Comparison of ENCODE assay signal across 8 mouse cellular contexts in the genomic region with DNA sequence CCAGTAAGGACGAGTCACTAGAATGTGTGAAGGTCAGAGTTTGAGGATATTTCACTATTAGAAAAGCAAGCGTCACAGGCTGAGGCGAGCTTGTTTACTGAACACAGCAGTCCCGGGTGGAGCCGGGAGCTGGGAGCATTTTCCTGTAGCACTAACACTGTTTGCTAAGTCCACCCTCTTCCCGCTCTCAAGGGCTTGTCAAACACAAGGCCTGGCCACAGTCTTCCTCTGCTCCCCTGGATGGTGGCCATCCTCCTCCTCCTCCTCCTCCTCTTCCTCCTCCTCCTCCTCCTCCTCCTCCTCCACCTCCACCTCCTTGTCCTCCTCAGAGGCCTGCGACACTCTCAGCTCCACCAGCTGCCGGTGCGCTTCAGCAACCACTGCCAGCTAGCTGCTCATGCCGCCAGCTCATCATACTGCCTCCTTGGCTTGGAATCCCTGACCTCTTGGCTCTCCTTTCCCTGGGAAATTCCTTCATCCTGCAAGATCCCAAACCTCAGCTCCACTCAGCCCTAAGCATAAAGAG. TPM values are rescaled to one million over a fixed set of nuclear protein-coding genes. Genes with fewer than 3 reads are reported as not detected.
A peak's percentile ranks its signal among the peaks of the same experiment; 100 is the strongest.
DNase-seq lines count a peak whose midpoint lies in the region; ATAC-seq and TF ChIP-seq lines count a peak whose summit lies in the region.

No protein-coding gene starts in this region.

- no peak overlapping the region for H3K4me3 ChIP-seq in lung, embryonic 14.5 days (ENCODE audit: low read depth, low read length)

- H3K4me1 ChIP-seq in lung, embryonic 14.5 days (ENCODE audit: insufficient read depth), result peaks cover 13% of the 10 kb centered on the region

- H3K36me3 ChIP-seq in lung, embryonic 14.5 days (ENCODE audit: insufficient read depth), result no peaks in the 10 kb centered on the region

- no peaks in the 10 kb centered on the region for H3K9me3 ChIP-seq in lung, embryonic 14.5 days (ENCODE audit: low read depth, low read length)

- WGBS in lung, embryonic 14.5 days, result 17% methylated on average over 9 of the region's 10 CpGs

- TF ChIP-seq CTCF in lung, embryonic 14.5 days (IDR thresholded peaks at IDR 0.05; ENCODE audit: low read depth), result no peak

- DNase-seq in embryo, embryonic 10 days (ENCODE audit: low spot score), result peak; percentile 27
- no peak for DNase-seq in embryo, embryonic 9.5 days (ENCODE audit: extremely low spot score)
- peak; percentile 30 to 35 for DNase-seq in adrenal gland, adult 18-20 months (ENCODE audit: low spot score in 2 of 2)
- peak; percentile 22 to 25 for DNase-seq in gastrocnemius, postnatal 4 days (ENCODE audit: low spot score in 2 of 2)
- DNase-seq in kidney, adult 11 months, result peak; percentile 42
- DNase-seq in lung, embryonic 14.5 days, result peak; percentile 67
- DNase-seq in thymus, postnatal 25 days, result peak; percentile 27
- DNase-seq in layer of hippocampus, adult 8-10 months (ENCODE audit: low spot score in 2 of 2), result no peak

- peak overlapping the region; percentile 17; the same call in 1 of the 2 replicates for H3K9ac ChIP-seq in lung, embryonic 14.5 days

- peak; percentile 70 for ATAC-seq in lung, embryonic 14.5 days (ENCODE audit: insufficient read depth)

- H3K4me2 ChIP-seq in lung, embryonic 14.5 days, result no peak overlapping the region; the same call in 1 of the 2 replicates

- H3K27me3 ChIP-seq in lung, embryonic 14.5 days (ENCODE audit: insufficient read depth, low read length), result no peaks in the 10 kb centered on the region

- H3K27ac ChIP-seq in lung, embryonic 14.5 days (ENCODE audit: low read depth), result peak overlapping the region; percentile 91

RNA-seq across cellular contexts. Expression of gene Ncor1, which starts 37.0 kb away (rescaled TPM):
- 100 to 1,000 TPM; 185 to 200 TPM for total RNA-seq in adrenal gland, adult 18-20 months (2021)
- total RNA-seq in gastrocnemius, postnatal 4 days (2021), result 100 to 1,000 TPM; 169 to 170 TPM
- 177 TPM in 2 replicates for polyA plus RNA-seq in lung, embryonic 14.5 days (2014; fragmentation: Nextera tagmentation; extraction: Ambion mirVana)
- total RNA-seq in layer of hippocampus, adult 8-10 months (2022), result 100 to 1,000 TPM; 269 to 325 (median 294) TPM

RNA-seq across cellular contexts. Expression of gene Pigl, which starts 37.1 kb away (rescaled TPM):
- total RNA-seq in adrenal gland, adult 18-20 months (2021), result 1 to 10 TPM; 7.5 to 9.0 TPM
- total RNA-seq in gastrocnemius, postnatal 4 days (2021), result 1 to 10 TPM; 5.3 to 6.2 TPM
- 9.6 and 11.5 TPM in 2 replicates for polyA plus RNA-seq in lung, embryonic 14.5 days (2014; fragmentation: Nextera tagmentation; extraction: Ambion mirVana)
- total RNA-seq in layer of hippocampus, adult 8-10 months (2022), result 1 to 10 TPM; 5.8 to 8.3 (median 6.9) TPM

RNA-seq across cellular contexts. Expression of gene Cenpv, which starts 43.7 kb away (rescaled TPM):
- total RNA-seq in adrenal gland, adult 18-20 months (2021), result 10 to 100 TPM; 32.0 to 33.1 TPM
- 10 to 100 TPM; 13.6 to 22.4 TPM for total RNA-seq in gastrocnemius, postnatal 4 days (2021)
- polyA plus RNA-seq in lung, embryonic 14.5 days (2014; fragmentation: Nextera tagmentation; extraction: Ambion mirVana), result 18.2 and 18.9 TPM in 2 replicates
- total RNA-seq in layer of hippocampus, adult 8-10 months (2022), result 10 to 100 TPM; 32.1 to 40.8 (median 39.0) TPM

RNA-seq across cellular contexts. Expression of gene Ubb, which starts 55.6 kb away (rescaled TPM):
- total RNA-seq in adrenal gland, adult 18-20 months (2021), result 1,000 to 10,000 TPM; 1,040 to 1,434 TPM
- 1,000 to 10,000 TPM; 1,167 to 1,215 TPM for total RNA-seq in gastrocnemius, postnatal 4 days (2021)
- polyA plus RNA-seq in lung, embryonic 14.5 days (2014; fragmentation: Nextera tagmentation; extraction: Ambion mirVana), result 2,928 and 2,952 TPM in 2 replicates
- total RNA-seq in layer of hippocampus, adult 8-10 months (2022), result 1,000 to 10,000 TPM; 1,746 to 1,909 (median 1,854) TPM

Comparison
In these comparisons a context has a peak if more than half of its experiments do, and no peak if none do; other contexts are left out.
1. DNase-seq: peak in embryo, embryonic 10 days (single experiment), adrenal gland, adult 18-20 months (2 of 2), gastrocnemius, postnatal 4 days (2 of 2), kidney, adult 11 months (single experiment), lung, embryonic 14.5 days (single experiment) and thymus, postnatal 25 days (single experiment); none in embryo, embryonic 9.5 days (single experiment) and layer of hippocampus, adult 8-10 months (0 of 2).